Mouse (Mus musculus) heart, adult 2 months (tissue): ENCODE measurements at regions not wholly inside any gene's neighbourhood (a gene's known extent, or its start where the extent isn't known, plus 50 kb on each side); places are given as distances from the start of the nearest gene placed in this dataset.

ENCODE experiments used
- CTCF ChIP-seq: fragments of 200-600 bp; IDR thresholded peaks from 2 replicates; pipeline ENCODE4 v1.8.1; 2022; ENCODE audit warnings: antibody characterized with exemption, mild to moderate bottlenecking, moderate library complexity
- EP300 ChIP-seq: fragments of 200-500 bp; IDR thresholded peaks from 2 replicates; pipeline ENCODE4 v1.6.1; 2011; ENCODE audit warnings: low read depth, low read length, control low read depth; ENCODE audit not compliant: insufficient read depth

GRCm38 (mm10) chr10:30966176-30966575, 123.6 kb upstream of the Hey2 start:
- TF ChIP-seq CTCF (no peak), EP300 (no peak)
